Mouse (Mus musculus) brain, embryonic 14.5 days (tissue): ENCODE data around the gene Snrnp25. TPM values are rescaled to one million over a fixed set of nuclear protein-coding genes. Genes with fewer than 3 reads are reported as not detected.

ENCODE experiments used
- DNase-seq: peaks from one replicate; pipeline ENCODE4 v3.0.0-alpha.2; 2011; ENCODE audit warnings: low read depth
- CTCF ChIP-seq: fragments of 200-500 bp; IDR thresholded peaks from 2 replicates; pipeline ENCODE4 v1.5.1; 2012; ENCODE audit warnings: inconsistent platforms, mild to moderate bottlenecking, moderate library complexity, borderline replicate concordance; ENCODE audit not compliant: insufficient read depth, insufficient read length; ENCODE audit errors: extremely low read depth
- POLR2A ChIP-seq: fragments of 200-500 bp; IDR thresholded peaks from 2 replicates; pipeline ENCODE4 v1.6.1; 2012; ENCODE audit warnings: mild to moderate bottlenecking, inconsistent platforms, borderline replicate concordance; ENCODE audit not compliant: poor library complexity, insufficient read depth, insufficient read length, severe bottlenecking; ENCODE audit errors: extremely low read depth
- polyA plus RNA-seq: library from polyadenylated mRNA; depleted of rRNA; stranded (reverse); fragments of >200 nt; gene quantifications from 2 replicates; pipeline ENCODE4 v1.2.3, GENCODE M21; 2012; rRNA removed

Gene Snrnp25
- 38.8 and 52.4 TPM in 2 replicates for polyA plus RNA-seq

- TF ChIP-seq CTCF (peak; percentile 43; the same call in 1 of the 2 replicates), POLR2A (peak; percentile 30; the same call in 1 of the 2 replicates)
- peak; percentile 99 for DNase-seq
Measured at GRCm38 (mm10) chr11:32205058-32205873, at the start of gene Snrnp25. Gene Snrnp25 (plus strand): TSS chr11:32205415.

- TF ChIP-seq CTCF (no peak), POLR2A (no peak)
- DNase-seq, result peak; percentile 83
Measured at GRCm38 (mm10) chr11:32156854-32157630, 48.2 kb upstream of the Snrnp25 start.

- DNase-seq, result peak; percentile 99
- TF ChIP-seq CTCF (no peak), POLR2A (no peak)
Measured at GRCm38 (mm10) chr11:32157791-32158594, 47.2 kb upstream of the Snrnp25 start.

DNA sequence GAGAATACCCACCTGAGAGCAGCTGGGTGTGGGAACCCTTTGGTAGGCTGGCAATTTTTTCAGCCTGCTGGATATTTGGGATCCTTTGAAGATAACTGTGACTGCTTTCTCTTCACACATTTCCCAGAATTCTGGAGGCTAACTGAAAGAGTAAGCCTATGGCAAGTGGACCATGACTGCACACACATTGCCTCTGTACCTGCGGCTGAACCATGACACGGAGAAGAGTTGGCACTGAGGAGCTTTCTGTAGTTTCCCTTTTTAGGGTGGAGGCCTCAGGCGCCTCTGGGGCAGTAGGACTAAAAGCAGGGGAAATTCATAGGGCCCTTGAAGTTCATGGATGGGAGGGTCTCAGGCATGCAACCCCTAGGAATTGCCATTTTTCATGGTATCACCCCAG, 46.0 kb upstream of the Snrnp25 start:
- DNase-seq, result no peak
- TF ChIP-seq CTCF (no peak), POLR2A (no peak)

DNA sequence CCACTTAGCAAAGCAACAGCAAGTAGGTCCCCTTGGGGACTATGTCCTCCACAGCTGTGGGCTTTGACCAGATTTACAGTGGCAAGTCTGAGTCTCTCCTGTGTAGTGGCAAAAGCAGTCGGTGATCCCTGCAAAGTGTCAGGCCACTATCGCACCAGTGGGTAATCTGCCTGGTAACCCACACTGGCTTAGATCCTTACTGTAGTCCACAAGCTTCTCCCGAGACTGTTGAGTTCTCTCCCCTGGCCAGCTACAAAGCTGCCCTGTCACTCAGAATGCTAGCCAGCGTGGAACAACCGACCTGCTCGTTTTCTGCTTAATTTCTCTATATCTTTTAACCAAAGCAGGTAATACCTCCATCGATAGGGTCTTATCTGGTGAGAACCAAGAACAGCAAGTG, 44.9 kb upstream of the Snrnp25 start:
- no peak for DNase-seq
- TF ChIP-seq CTCF (no peak), POLR2A (no peak)

- peak; percentile 67 for TF ChIP-seq CTCF
- no peak for TF ChIP-seq POLR2A
- DNase-seq, result peak; percentile 85
Measured at GRCm38 (mm10) chr11:32161500-32161899, 43.7 kb upstream of the Snrnp25 start.

DNA sequence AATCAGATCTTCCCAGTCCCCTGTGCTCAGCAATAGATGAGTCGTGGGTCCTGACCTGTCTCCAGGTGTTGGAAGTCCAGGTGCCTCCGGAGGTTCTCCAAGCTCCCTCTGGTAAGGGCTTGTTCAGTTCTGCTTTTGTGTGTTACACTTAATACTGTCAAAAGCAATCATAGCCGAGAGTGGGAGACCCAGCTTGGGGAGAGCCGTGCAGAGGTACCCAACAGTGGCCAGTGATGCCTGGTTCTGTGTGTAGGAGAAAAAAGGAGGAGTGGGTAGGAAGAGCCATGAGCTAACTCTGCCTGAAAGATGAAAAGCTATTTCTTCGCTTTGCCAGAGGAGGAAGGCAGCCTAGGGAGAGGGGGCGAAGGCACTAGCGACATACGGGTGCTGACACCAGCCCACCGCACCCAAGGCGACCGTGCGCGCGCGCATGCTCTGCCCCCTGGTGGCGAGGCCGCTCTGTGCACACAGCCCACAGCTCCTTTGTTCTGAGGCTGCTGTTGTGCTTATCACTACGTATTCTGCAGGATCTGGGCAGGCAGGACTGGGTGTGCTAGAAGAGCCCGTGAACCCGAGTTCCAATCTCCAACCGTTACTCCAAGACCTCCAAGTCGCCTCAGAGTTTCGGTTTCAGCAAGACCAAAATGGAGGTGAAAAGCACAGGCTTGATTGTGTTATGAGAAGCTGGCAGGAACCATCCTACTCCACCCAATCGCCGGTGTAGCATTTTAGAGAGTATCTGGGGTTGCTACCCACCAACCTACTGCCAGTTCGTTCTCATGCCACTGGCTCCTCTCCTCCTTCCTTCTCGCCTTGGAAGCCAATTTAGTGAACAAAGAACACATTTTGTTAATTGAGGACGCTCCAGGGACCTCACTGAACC, 43.1 kb upstream of the Snrnp25 start:
- peak; percentile 97 for DNase-seq
- TF ChIP-seq POLR2A, result peak; percentile 24; the same call in 1 of the 2 replicates
- TF ChIP-seq CTCF, result peak; percentile 97

GRCm38 (mm10) chr11:32166683-32167082, 38.5 kb upstream of the Snrnp25 start:
- no peak for DNase-seq
- TF ChIP-seq POLR2A (no peak), CTCF (no peak)

- no peak for DNase-seq
- no peak for TF ChIP-seq POLR2A
Measured at GRCm38 (mm10) chr11:32178506-32178905, 26.7 kb upstream of the Snrnp25 start.

DNA sequence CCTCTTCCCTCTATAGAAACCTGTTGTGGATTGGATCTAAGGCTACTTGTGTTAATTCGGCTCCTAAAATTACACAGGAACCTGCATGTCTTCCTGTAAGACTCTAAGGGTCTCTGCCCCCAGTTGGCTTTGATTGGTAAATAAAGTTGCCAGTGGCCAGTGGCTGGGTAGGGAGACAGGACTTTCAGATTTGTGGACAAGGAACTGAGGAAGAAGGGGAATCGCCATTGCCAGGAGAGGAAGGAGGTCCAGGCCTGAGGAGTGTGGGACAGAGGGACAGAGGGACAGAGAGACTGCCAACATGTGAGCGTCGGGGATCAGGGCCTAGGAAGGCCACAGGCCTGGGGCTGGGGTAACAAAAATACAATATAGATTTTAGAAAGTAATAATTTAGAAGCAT, 24.0 kb upstream of the Snrnp25 start:
- TF ChIP-seq POLR2A (no peak), CTCF (no peak)
- DNase-seq, result no peak
